Mouse (Mus musculus): ENCODE data around the gene Rpusd3. TPM values are rescaled to one million over a fixed set of nuclear protein-coding genes. Genes with fewer than 3 reads are reported as not detected.
A peak's percentile ranks its signal among the peaks of the same experiment; 100 is the strongest.

Rpusd3 gene
- polyA plus RNA-seq, 1 experiment from 2014 or later = 20.3 TPM

DNA sequence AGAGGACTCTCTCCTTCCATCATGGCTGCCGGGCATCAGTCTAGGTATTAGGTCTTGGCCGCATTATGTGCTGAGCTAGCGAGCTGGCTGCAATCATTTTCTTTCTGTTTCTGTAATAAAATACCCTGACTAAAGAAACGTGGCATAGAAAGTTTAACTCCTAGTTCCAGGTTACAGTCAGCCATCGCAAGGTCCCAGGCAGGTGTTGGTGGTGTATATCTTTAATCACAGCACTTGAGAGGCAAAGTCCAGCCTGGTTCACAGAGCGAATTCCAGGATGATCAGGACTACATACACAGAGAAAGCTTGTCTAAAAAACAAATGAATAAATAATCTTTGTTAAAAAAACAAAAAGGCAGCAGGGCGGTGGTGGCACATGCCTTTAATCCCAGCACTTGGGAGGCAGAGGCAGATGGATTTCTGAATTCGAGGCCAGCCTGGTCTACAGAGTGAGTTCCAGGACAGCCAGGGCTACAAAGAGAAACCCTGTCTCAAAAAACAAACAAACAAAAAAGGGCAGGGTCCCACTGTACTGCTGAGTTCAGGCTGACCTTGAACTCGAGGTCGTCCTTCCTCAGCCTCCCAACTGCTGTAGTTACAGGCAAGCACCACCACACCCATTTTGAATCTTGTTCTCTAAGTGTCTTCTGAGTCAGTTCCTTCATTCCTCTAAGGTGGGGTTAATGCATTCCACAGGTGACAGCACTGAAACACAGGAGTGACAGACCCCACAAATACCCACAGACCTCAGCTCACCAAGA, 22.7 kb downstream of the Rpusd3 start:
- Histone ChIP-seq H3K36me3 (ENCODE audit: control insufficient read depth, insufficient read depth, low read length) (peaks cover 10% of the 10 kb centered on the region), H3K4me1 (ENCODE audit: control insufficient read depth, insufficient read depth, low read length) (peaks cover 8% of the 10 kb centered on the region), H3K9ac (ENCODE audit: low read depth, low read length) (no peak overlapping the region), H3K4me2 (ENCODE audit: low read length) (no peak overlapping the region), H3K9me3 (replicated peaks; ENCODE audit: control insufficient read depth, low read length, poor library complexity, severe bottlenecking) (no peaks in the 10 kb centered on the region), H3K27ac (ENCODE audit: low read length) (no peak overlapping the region), H3K27me3 (ENCODE audit: control insufficient read depth, insufficient read depth, low read depth, low read length) (no peaks in the 10 kb centered on the region), H3K4me3 (ENCODE audit: low read depth, low read length) (no peak overlapping the region)
- ATAC-seq = no peak
- 87% methylated on average over 10 of the region's 10 CpGs for WGBS

DNA sequence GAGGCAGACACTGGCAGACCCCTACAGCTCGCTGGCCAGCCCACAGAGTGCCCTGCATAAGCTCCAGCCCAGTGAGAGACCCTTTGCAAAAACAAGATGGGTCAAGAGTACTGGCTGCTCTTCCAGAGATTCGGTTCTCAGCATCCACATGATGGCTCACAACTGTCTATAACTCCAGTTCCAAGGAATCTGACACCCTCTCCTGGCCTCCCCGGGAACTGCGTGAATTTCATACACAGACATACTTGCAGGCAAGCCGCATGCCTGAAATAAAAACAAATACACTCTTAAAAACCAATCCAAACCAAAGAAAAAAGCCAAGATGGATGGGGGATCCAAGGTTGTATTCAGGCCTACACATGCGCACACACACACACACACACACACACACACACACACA, 23.6 kb downstream of the Rpusd3 start:
- no peak overlapping the region for H3K4me2 ChIP-seq (ENCODE audit: low read length)
- 89% methylated on average over 6 of the region's 6 CpGs for WGBS
- no peak overlapping the region for H3K27ac ChIP-seq (ENCODE audit: low read length)
- no peak overlapping the region for H3K9ac ChIP-seq (ENCODE audit: low read depth, low read length)
- H3K9me3 ChIP-seq (replicated peaks; ENCODE audit: control insufficient read depth, low read length, poor library complexity, severe bottlenecking) = no peaks in the 10 kb centered on the region
- H3K4me3 ChIP-seq (ENCODE audit: low read depth, low read length) = no peak overlapping the region
- ATAC-seq = no peak
- peaks cover 10% of the 10 kb centered on the region for H3K36me3 ChIP-seq (ENCODE audit: control insufficient read depth, insufficient read depth, low read length)
- H3K27me3 ChIP-seq (ENCODE audit: control insufficient read depth, insufficient read depth, low read depth, low read length) = no peaks in the 10 kb centered on the region
- H3K4me1 ChIP-seq (ENCODE audit: control insufficient read depth, insufficient read depth, low read length) = peaks cover 8% of the 10 kb centered on the region

DNA sequence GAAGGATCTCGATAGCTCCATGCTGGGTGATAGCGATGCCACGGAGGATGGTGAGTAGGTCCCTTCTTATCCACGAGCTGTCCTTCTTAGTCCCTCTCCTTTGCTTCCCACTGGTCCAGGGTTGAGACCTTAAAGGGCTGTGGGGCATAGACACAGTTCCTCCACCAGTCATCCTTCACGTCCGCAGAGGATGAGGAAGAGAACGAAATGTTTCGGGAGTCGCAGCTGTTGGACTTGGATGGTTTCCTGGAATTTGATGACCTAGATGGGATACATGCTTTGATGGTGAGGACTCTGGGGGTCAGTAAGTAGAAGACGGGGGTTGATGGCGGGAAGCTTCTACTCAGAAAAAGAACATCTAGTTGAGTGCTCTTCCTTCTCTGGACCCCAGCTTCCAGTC, 24.3 kb downstream of the Rpusd3 start:
- H3K36me3 ChIP-seq (ENCODE audit: control insufficient read depth, insufficient read depth, low read length) = peaks cover 12% of the 10 kb centered on the region
- H3K4me1 ChIP-seq (ENCODE audit: control insufficient read depth, insufficient read depth, low read length) = peaks cover 8% of the 10 kb centered on the region
- no peaks in the 10 kb centered on the region for H3K27me3 ChIP-seq (ENCODE audit: control insufficient read depth, insufficient read depth, low read depth, low read length)
- WGBS = 96% methylated on average over 11 of the region's 11 CpGs
- H3K4me2 ChIP-seq (ENCODE audit: low read length) = no peak overlapping the region
- no peaks in the 10 kb centered on the region for H3K9me3 ChIP-seq (replicated peaks; ENCODE audit: control insufficient read depth, low read length, poor library complexity, severe bottlenecking)
- no peak for ATAC-seq
- H3K9ac ChIP-seq (ENCODE audit: low read depth, low read length) = no peak overlapping the region
- H3K4me3 ChIP-seq (ENCODE audit: low read depth, low read length) = no peak overlapping the region
- H3K27ac ChIP-seq (ENCODE audit: low read length) = no peak overlapping the region

DNA sequence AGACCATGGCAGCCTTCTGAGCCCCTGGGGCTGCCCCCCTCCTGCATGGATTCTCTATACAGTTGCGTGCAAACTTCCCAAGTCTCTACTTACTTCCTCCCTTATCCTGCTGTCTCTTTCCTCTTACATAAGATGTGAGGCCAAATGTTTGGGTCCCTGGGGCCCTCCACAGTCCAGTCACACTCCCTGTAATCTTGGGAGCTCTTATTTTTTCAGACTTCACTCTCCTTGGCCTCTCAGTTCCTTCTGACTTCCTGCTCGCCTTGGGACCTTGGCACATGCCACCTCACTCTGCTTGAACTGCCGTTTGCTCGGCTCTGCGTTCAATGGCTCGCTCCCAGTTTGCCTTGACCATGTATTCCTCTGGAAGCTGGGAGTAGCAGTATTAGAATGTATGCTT, 25.2 kb downstream of the Rpusd3 start:
- Histone ChIP-seq H3K27me3 (ENCODE audit: control insufficient read depth, insufficient read depth, low read depth, low read length) (no peaks in the 10 kb centered on the region), H3K4me1 (ENCODE audit: control insufficient read depth, insufficient read depth, low read length) (peaks cover 8% of the 10 kb centered on the region), H3K9ac (ENCODE audit: low read depth, low read length) (no peak overlapping the region), H3K4me3 (ENCODE audit: low read depth, low read length) (no peak overlapping the region), H3K9me3 (replicated peaks; ENCODE audit: control insufficient read depth, low read length, poor library complexity, severe bottlenecking) (no peaks in the 10 kb centered on the region), H3K4me2 (ENCODE audit: low read length) (no peak overlapping the region), H3K36me3 (ENCODE audit: control insufficient read depth, insufficient read depth, low read length) (peaks cover 20% of the 10 kb centered on the region), H3K27ac (ENCODE audit: low read length) (no peak overlapping the region)
- 90% methylated on average over 6 of the region's 6 CpGs for WGBS
- no peak for ATAC-seq

DNA sequence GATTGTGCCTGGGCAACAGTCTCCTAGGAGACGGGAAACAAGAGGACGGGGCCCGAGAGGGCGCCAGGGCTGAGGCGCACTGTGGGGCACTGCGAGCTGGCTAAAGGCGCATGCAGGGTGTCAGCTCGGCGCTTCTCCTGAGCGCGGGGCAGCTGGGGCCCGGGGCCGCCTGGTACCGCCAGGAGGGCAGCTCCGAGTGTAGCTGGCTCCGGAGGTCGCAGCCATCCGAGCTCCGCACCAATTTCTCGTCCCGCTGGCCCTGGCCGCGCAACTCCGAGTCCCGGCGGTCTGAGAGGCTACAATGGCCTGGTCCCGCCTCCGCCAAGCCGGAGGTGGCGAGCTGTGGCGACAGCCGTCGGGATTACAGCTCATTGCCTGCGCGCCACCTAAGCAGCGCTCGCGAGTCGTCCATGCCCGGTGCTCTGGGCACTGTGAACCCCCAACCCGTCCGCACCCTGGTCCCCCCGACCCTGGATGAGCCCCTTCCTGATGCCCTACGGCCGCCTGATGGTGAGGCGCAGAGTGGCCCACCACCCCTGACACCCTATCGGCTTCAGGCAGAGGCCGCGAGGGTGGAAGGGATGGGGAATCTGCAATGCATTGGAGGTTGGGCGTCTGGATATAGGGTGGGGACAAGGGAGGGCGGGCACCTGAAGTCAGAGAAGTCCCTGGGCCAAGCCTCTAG, 26.6 kb downstream of the Rpusd3 start:
- under 1% methylated on average over 51 of the region's 51 CpGs for WGBS
- peak overlapping the region; percentile 44 for H3K4me3 ChIP-seq (ENCODE audit: low read depth, low read length)
- peak overlapping the region; percentile 75 for H3K9ac ChIP-seq (ENCODE audit: low read depth, low read length)
- peak overlapping the region; percentile 80 for H3K27ac ChIP-seq (ENCODE audit: low read length)
- H3K4me2 ChIP-seq (ENCODE audit: low read length) = peak overlapping the region; percentile 76
- H3K27me3 ChIP-seq (ENCODE audit: control insufficient read depth, insufficient read depth, low read depth, low read length) = no peaks in the 10 kb centered on the region
- H3K9me3 ChIP-seq (replicated peaks; ENCODE audit: control insufficient read depth, low read length, poor library complexity, severe bottlenecking) = no peaks in the 10 kb centered on the region
- H3K36me3 ChIP-seq (ENCODE audit: control insufficient read depth, insufficient read depth, low read length) = peaks cover 27% of the 10 kb centered on the region
- ATAC-seq = peak; percentile 91
- H3K4me1 ChIP-seq (ENCODE audit: control insufficient read depth, insufficient read depth, low read length) = peaks cover 8% of the 10 kb centered on the region

DNA sequence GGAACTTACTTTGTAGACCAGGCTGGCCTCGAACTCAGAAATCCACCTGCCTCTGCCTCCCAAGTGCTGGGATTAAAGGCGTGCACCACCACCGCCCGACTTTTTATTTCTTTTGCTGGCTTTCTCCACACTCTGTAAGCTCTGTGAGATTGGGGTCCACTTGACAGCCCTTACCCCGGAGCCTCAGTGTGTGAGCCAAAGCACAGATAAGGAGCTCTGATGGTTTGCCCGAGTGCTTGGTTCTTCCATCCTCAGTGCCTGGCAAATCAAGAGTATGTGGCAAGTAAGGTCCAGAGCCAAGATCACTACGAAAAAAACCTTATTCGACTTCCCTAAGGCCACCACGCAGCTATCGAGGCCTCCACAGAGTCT, 27.1 kb downstream of the Rpusd3 start:
- peaks cover 8% of the 10 kb centered on the region for H3K4me1 ChIP-seq (ENCODE audit: control insufficient read depth, insufficient read depth, low read length)
- H3K4me2 ChIP-seq (ENCODE audit: low read length) = peak overlapping the region; percentile 76
- peak overlapping the region; percentile 75 for H3K9ac ChIP-seq (ENCODE audit: low read depth, low read length)
- peaks cover 28% of the 10 kb centered on the region for H3K36me3 ChIP-seq (ENCODE audit: control insufficient read depth, insufficient read depth, low read length)
- peak overlapping the region; percentile 44 for H3K4me3 ChIP-seq (ENCODE audit: low read depth, low read length)
- no peak; the same call in 1 of the 2 replicates for ATAC-seq
- peak overlapping the region; percentile 80 for H3K27ac ChIP-seq (ENCODE audit: low read length)
- 20% methylated on average over 10 of the region's 10 CpGs for WGBS
- no peaks in the 10 kb centered on the region for H3K9me3 ChIP-seq (replicated peaks; ENCODE audit: control insufficient read depth, low read length, poor library complexity, severe bottlenecking)
- H3K27me3 ChIP-seq (ENCODE audit: control insufficient read depth, insufficient read depth, low read depth, low read length) = no peaks in the 10 kb centered on the region

DNA sequence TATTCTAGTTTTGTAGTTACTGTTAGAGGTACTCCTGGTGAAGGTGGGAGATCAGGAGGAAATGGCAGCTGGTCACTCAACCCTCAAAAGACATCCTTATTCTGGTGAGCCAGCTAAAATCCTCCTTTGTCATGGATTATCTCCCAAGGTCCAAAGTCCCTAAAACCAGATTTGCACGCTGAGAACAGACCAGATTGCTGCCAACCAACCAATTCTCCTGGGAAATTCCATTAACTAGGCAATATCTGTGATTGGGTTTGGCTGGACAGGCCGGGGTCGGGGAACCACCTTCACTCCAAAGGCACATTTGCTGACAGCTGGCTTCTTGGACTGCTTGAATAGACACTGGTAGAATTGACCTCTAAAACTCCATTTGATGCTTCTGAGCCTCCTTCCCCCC, 28.4 kb downstream of the Rpusd3 start:
- Histone ChIP-seq H3K9ac (ENCODE audit: low read depth, low read length) (no peak overlapping the region), H3K4me2 (ENCODE audit: low read length) (no peak overlapping the region), H3K27me3 (ENCODE audit: control insufficient read depth, insufficient read depth, low read depth, low read length) (no peaks in the 10 kb centered on the region), H3K9me3 (replicated peaks; ENCODE audit: control insufficient read depth, low read length, poor library complexity, severe bottlenecking) (no peaks in the 10 kb centered on the region), H3K27ac (ENCODE audit: low read length) (no peak overlapping the region), H3K4me1 (ENCODE audit: control insufficient read depth, insufficient read depth, low read length) (peaks cover 8% of the 10 kb centered on the region), H3K36me3 (ENCODE audit: control insufficient read depth, insufficient read depth, low read length) (peaks cover 28% of the 10 kb centered on the region), H3K4me3 (ENCODE audit: low read depth, low read length) (no peak overlapping the region)
- 65% methylated on average over 3 of the region's 3 CpGs for WGBS
- no peak for ATAC-seq

DNA sequence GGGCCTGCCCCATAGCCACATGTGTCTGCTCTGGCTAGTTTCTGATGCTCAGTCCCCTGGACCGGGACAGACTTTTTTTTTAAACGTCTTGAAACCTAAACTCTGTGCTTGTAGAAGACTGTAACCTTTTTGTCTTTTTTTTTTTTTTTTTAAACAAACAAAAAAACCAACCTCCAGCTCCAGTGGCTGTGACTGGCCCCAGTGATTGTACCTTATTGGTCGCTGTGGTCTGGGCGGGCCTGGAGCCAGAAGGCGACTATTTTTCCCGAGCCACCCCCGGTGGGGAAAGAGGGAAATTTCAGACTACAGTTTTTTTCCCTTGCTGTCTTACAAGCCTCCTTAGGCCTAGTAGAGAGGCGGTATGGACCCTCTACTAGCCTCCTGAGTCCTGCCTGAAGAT, 30.2 kb downstream of the Rpusd3 start, which contains the start of gene Ttll3:
TSS of gene Ttll3 (plus strand) at position 301 of the 400 bp plus-strand sequence.
- peaks cover 35% of the 10 kb centered on the region for H3K36me3 ChIP-seq (ENCODE audit: control insufficient read depth, insufficient read depth, low read length)
- peaks cover 8% of the 10 kb centered on the region for H3K4me1 ChIP-seq (ENCODE audit: control insufficient read depth, insufficient read depth, low read length)
- 79% methylated on average over 8 of the region's 8 CpGs for WGBS

DNA sequence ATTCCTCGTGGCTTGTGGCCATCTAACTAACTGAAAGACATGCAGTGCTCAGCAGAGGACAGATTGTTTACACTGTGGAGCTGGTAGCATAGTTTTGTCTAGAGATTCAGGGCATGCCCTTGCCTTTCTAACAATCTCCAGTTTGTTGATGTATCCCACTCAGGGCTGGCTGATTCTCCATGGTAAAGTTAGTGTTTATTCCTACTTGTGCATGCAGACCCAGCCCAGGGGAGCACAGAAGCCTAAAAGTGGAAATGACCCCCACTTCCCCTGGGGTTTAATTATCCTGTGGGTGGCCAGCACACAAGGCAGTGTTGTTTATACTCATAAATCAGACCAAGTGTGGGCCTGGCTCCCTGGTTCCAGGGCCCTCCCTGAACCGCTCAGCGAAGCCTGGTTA, 33.1 kb downstream of the Rpusd3 start:
- no peaks in the 10 kb centered on the region for H3K4me1 ChIP-seq (ENCODE audit: control insufficient read depth, insufficient read depth, low read length)
- H3K36me3 ChIP-seq (ENCODE audit: control insufficient read depth, insufficient read depth, low read length) = peaks cover 45% of the 10 kb centered on the region
- 84% methylated on average over 3 of the region's 3 CpGs for WGBS
- ATAC-seq = no peak
- no peak overlapping the region for H3K4me3 ChIP-seq (ENCODE audit: low read depth, low read length)
- no peaks in the 10 kb centered on the region for H3K27me3 ChIP-seq (ENCODE audit: control insufficient read depth, insufficient read depth, low read depth, low read length)
- no peak overlapping the region for H3K27ac ChIP-seq (ENCODE audit: low read length)
- H3K9ac ChIP-seq (ENCODE audit: low read depth, low read length) = no peak overlapping the region
- no peaks in the 10 kb centered on the region for H3K9me3 ChIP-seq (replicated peaks; ENCODE audit: control insufficient read depth, low read length, poor library complexity, severe bottlenecking)
- no peak overlapping the region for H3K4me2 ChIP-seq (ENCODE audit: low read length)

More for the DNA sequence above, 30.2 kb downstream of the Rpusd3 start, which contains the start of gene Ttll3:
- no peak within 1 kb of the TSS for H3K9ac ChIP-seq (ENCODE audit: low read depth, low read length)
- no peak within 1 kb of the TSS for H3K4me3 ChIP-seq (ENCODE audit: low read depth, low read length)
- no peak within 1 kb of the TSS for H3K4me2 ChIP-seq (ENCODE audit: low read length)
- no peak within 1 kb of the TSS for H3K27ac ChIP-seq (ENCODE audit: low read length)
- no peaks in the 10 kb centered on the region for H3K9me3 ChIP-seq (replicated peaks; ENCODE audit: control insufficient read depth, low read length, poor library complexity, severe bottlenecking)
- ATAC-seq = no peak
- H3K27me3 ChIP-seq (ENCODE audit: control insufficient read depth, insufficient read depth, low read depth, low read length) = no peaks in the 10 kb centered on the region
